Mouse (Mus musculus) cerebellum, adult 9-11 months (tissue): Measurements from ENCODE around the gene Ddrgk1.
"Not testable (repeated sequence)": the region's sequence is repeated elsewhere in the genome, so short reads cannot be mapped to it uniquely, and the experiment has no call there.

Source experiments
- DNase-seq: peaks from one replicate; pipeline ENCODE4 v3.0.0; 2022

The Ddrgk1 gene

DNA sequence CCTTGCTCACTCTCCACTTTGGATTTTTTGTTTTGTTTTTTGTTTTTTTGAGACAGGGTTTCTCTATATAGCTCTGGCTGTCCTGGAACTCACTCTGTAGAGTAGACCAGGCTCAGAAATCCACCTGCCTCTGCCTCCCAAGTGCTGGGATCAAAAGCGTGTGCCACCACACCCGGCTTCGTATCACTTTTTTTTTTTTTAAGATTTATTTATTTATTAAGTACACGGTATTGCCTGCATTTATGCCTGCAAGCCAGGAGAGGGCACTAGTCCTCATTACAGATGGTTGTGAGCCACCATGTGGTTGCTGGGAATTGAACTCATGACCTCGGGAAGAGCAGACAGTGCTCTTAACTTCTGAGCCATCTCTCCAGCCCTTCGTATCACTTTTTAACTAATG lies 15.4 kb downstream of the Ddrgk1 start:
- DNase-seq: not testable (repeated sequence)

DNA sequence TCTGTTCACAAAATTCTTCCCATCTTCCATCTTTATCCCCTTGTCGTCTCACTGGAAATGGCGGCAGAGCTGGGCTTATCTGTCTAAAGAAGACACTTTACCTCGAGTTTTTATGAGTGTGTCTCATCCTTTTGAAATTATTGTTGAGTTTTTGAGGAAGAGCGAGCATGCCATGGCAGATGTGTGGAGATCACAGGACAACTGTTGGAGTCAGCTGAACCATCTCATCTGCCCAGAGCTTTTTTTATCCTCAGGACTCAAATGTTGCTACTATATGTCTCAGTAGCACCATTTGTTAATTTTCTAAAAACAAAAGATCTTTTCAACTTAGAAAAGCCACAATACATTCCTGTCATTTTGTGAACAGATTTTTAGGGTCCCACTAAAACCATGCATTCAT lies 19.3 kb downstream of the Ddrgk1 start:
- no peak for DNase-seq

DNA sequence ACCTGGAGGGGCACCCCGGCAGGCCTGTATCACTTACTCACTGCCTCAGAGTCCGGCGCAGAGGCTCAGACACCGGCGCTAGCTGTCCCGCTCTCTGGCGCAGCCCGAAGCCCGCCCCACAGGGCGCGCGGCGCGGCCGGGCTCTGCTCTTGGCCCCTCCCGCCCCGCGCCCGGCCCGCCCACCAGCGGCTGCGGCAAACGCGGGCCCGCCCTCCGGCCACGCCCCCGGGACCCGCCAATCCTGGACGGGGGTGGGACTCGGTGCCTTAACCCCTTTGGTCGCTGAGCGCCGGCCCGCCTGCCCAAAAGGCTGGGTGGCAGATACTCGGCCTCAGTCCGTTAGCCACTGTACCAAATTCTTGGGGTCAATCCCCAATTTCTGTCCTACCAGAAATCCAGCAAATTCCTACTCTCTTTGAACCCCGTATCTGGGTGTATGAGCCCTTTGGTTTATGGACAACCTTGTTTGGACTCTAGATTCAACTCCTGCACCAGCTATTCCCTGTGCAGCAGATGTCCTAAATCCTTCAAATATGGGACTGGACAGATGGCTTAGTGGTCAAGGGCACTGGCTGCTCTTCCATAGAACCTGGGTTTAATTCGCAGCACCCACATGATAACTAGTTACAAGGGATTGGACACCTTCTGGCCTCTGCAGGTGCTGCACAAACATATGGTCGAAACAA lies 21.6 kb downstream of the Ddrgk1 start, which contains the start of gene Lzts3:
Gene Lzts3 (minus strand): TSS at position 120 of the 686 bp plus-strand sequence.
- peak; percentile 96 for DNase-seq

DNA sequence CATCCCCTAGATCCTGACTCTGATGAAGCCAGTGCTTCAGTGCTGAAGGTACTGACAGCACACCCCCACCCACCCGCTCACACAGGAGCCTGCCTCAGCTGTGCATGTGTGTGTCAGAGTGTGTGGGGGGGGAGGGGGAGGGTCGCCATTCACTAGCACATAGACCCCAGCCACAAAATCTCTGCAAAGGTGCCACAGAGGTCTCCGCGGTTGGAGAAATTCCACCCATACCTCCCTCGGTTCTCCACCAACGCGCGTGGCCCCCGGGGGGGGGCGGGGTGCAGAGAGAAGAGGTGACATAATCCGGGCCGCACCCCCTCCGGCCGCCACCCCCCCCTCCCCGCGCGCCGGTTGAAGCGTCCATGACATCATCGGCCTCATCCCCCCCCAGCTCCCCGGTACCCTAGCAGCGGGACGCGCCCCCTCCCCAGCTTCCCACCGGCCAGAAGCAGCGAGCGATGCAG lies 22.2 kb downstream of the Ddrgk1 start:
- DNase-seq: no peak

DNA sequence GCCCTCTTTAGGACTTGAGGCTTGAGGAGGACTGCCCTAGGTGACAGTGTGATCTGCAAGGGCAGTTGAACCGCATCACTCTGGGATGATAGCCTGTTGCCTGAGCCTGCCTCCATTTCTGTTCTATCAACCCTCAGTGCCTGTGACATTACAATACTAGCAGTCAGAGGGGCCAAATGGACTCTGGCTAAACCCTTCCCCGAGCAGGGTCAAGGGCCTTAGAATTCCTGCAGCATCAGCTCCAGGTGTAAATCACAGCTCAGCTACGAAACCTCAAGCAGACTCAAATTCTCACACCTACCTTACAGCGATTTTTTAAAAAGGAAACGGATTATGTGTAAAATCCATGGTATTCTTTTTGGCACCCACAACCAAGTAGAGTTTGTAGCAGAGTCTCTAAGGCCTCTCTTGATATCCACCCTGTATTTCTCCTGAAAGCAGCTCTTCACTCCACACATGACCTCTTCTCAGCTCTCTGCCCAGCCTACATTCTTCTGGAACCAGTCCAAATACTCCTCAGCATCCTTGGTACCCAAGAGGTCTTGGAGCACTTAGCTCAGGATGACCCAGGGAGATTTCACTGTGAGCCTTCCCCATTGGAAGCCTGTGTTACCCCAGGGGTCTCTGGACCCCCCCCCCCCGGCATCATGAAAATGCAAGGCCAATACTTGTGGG lies 23.0 kb downstream of the Ddrgk1 start:
- DNase-seq: peak; percentile 49

DNA sequence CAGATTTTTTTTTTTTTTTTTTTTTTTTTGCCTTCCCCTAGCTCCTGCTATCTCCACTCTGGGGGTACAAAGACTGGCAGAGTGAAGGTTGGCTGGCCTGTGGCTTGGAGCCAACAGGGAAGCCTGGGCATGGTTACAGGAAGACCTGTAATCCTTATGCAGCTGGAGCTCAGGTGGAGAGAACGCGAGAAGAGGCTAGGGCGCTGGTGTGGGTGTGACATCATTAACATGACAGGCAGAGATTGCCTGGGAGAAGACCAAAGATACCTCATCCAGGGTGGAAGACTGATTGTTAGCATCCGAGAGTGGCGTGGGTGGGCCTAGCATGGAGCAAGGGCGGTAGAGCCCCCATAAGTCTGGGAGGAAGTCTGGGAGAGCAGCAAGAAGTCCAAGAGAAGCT lies 25.2 kb downstream of the Ddrgk1 start:
- DNase-seq: peak; percentile 39

DNA sequence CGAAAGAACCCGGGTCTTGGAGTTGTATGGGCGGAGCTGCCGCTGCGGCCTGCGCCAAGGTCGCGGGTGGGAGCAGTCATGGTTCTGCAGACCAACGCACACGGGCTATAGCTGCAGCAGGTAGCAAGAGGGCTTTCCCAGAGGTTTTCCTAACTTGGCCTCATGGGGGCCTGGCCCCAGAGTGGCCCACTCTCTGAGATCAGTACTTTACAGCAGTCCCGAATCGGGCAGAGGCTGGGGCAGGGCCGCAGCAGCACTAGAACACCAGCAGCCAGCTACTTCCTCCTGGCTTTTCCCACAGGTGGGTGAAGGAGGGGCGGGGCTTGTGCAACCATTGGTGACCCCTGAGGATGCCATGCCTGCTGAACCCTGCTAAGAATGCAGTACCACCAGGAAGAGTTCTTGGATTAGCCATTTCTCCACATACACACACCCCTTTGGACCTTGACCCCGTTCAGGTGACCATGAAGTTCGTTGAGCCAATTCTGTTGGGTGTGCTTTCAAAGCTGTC lies 26.3 kb downstream of the Ddrgk1 start:
- peak; percentile 53 for DNase-seq

DNA sequence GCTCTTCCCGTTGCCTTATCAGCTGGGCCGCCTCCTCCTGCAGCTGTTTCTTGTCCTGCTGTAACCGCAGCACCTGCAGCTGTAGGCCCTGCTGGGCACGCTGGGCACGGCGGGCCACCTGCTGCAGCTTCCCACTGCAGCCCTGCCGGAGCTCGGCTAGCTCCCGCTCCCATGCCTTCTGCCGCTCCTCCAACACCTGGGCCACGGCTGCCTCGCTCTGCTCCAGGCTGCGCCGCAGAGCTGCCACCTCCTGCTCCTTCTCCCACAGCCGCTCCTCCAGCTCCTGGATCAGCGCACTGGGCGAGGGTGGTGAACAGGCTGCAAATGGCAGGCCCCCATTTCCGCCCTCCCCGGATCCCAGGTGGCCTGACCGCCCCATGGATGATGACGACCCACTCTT lies 28.6 kb downstream of the Ddrgk1 start:
- peak; percentile 65 for DNase-seq

DNA sequence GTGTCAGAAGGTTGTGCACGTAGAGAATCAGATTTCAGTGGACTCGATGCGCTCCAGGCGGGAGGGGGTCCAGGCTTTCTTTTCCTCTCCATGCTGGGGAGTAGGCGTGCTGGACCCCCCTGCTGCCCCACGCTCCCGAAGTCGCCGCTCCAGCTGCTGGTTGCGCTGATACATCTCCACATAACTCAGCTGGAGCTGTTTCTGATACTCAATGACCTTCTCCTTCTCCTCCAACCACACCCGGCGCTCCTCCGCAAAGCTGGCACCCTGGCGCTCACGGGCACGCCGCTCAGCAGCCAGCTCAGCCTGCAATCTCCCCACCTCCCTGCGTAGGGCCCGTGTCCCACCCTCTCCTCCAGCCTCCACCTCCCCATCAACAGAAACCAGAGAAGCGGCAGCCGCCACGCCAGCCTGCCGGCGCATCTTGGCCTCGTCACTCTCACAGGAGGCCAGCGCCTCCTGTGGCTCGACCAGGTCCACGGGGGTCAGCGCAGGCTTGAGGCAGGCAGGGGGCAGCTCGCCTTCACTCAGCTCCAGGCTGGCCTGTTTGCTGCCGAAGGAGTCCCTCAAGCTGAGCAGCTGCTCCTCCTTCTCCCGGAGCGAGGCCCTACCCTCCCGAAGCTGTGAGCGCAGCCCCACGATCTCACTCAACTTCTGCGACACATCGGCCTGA lies 29.6 kb downstream of the Ddrgk1 start:
- DNase-seq: peak; percentile 71

DNA sequence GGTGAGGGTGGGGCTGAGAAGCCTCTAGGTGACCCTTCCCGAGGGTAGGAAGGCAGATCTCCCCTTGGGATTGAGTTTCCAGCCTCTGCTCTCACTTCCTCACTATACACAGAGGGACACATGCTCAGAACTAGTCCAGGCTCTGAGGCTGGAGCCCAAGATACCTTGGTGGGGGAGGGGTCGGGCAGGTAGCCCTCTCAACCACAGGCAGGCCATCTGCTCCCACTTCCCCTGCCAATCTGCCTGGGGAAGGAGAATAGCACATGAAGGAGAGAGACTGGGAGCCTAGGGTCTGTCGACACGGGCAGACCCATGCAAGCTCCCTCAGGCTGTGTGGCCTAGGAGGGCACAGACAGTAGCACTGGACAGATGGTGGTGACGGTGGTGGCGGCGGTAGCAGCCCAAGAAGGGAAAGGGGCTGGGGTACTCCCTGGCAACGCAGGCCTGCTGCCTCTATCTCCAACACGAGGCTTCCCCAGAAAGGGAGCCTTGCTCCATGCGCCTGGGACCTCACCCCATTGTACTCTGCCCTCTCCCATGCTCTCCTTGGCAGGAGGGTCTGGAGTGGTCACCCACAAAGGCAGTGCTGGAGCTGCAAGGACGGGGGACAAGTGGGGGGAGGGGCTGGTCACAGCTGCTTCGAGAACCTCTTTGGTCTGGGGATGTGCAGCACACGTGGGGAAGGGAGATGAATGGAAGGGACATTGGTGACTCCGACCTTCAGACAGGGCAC lies 30.3 kb downstream of the Ddrgk1 start:
- peak; percentile 92 for DNase-seq

DNA sequence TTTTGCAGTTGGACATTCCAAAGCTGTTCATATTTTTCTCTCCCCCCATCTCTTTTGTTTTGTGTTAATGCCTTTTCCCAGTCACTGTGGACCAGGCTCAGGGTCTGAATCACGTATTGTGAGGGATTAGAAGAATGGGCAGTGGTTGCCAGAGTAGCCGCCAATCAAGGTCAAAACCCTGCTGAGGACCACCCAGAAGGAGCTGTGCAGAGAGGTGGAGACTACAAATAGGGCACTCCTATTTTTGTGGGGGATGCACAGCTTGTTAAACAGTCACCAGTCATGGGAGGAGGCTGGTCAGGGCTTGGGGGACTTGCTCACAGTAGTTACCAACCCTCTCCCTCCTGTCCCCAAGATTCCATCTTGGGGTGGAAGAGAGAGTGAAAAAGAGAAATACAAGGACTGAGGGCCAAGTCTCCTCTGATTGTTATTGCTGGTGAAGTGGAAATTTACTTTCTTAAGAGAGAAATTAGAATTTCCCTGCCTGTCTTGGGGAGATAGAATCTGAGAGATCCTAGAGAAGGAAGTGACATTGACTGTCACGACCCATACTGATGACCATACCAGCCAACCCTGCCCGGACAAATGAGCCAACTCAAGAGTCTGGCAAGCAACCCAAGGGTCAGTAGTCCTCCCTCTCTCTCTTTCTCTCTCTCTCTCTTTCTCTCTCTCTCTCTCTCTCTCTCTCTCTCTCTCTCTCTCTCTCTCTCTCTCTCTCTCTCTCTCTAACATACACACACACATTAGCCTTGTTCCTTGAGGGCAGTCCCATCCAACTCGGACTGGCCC lies 31.4 kb downstream of the Ddrgk1 start:
- peak; percentile 37 for DNase-seq

DNA sequence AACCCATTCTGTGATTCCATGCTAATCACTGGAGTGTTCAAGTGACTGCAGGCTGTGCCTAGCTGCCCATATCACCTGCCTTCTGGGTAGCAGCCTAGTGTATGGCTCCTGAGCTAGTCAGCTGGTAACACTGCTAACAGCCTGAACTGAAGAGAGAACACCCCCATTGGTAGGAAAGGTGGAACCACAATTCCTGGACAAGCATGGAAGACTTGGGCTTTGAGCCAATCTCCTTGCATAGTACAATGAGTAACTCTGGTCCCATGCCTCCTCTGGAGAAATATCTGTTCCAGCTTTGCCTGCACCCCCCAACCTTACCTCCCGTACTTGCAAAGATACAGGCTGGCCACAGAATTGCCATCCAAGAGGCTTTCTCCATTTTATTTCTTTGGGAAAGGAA lies 32.0 kb downstream of the Ddrgk1 start:
- peak; percentile 50 for DNase-seq

DNA sequence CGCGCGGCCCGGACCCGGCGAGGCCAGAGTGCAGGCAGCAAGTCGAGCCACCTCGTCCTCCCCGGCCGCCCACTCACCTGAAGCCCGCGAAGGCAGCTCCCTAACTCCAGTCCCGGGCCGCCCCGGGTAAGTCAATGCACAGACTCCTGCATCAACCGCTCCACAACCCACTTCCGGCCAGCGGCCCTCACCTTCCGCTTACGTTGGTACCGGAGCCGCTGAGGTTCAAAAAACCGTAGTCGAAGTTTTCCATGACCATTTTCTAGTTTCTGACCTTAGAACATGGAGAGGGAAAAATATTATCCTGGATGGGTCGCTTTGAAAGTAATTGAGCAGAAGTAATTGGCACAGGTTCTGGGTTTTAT lies 34.6 kb downstream of the Ddrgk1 start, which contains the start of the genes Fastkd5 and Ubox5:
Gene Fastkd5 (minus strand): TSS at position 189 of the 365 bp plus-strand sequence.
Gene Ubox5 (minus strand): TSS at position 200 of the 365 bp plus-strand sequence.
- DNase-seq: peak; percentile 87

DNA sequence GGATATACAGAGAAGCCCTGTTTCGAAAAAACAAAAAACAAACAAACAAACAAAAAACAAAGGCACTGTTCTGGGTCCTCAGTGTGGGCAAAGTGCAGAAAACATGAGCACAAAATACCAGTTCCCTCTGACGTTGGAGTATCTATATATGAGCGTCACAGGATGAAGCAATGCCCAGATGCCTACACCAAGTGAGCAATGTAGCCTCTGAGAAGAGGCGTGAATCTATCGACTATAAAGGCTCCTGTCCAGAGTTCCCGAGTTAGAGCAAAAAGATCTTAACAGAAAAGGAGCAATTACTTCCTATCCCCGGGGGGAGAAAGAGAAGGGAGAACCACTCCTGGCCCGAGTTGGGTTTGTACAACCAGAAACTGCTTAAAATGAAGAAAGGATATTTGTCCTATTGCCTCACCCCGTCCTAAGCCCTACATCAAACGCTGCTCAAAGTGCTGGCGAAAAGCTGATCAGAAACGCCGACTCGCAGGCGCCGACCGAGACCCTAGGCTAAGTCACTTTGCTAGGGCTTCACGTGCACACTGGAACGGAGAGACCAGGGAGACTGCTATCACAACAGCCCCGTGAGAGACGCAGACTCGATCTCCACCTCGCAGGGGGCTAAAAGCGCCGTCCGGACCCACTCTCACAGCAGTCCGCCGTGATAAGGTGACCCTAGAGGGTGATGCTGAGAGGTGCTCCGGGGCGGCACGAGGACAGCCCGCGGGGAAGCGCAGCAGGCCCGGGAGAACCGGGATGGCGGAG lies 35.2 kb downstream of the Ddrgk1 start:
- DNase-seq: no peak

DNA sequence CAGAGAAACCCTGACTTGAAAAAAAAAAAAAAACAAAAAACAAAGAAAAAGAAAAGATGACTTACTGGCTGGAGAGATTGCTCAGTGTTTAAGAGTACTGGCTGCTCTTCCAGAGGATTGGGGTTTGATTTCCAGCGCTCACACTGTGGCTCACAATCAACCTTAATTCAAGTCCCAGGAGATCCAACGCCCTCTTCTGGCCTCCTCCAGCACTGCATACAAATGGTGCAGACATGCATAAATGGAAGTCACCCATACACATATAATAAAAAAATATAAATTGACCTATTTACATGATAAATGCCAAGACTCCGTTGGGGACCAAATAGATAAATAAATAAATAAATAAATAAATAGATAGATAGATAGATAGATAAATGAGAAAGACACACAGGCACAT lies 36.0 kb downstream of the Ddrgk1 start:
- DNase-seq: peak; percentile 32

DNA sequence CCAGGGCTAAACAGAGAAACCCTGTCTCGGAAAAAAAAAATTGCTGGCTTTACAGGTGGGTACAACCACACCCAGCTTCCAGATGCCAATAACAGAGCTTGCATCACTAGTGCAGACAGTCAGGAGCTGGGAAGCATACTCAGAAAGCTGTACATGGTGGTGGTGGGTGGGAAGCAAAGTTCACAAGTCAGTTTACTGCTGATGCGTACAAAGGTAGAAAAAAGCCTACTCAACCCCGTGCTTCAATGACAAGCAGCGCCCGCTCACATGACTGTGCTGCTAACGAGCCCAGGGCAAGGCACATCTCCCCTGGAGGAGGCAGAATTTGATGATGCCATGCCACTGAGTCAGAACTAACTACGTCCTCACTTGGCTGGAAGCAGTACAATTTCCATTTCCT lies 45.5 kb downstream of the Ddrgk1 start:
- DNase-seq: no peak

DNA sequence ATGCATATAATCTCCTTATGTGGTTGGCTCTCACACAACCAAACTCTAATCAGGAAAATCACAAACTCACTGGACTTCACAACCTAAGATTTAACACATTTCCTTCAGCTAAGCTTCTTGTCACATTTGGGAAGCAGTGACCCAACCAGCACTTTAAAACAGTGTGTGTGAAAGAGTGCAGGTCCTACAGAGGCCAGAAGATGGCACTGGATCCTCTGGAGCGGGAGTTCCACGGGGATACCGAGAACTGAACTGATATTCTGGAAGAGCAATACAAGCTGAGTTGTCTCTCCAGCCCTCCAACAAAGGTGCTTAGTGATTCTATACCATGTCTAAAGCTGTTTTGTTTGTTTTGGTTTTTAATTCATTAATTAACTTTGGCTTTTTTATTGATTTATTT lies 51.4 kb downstream of the Ddrgk1 start:
- DNase-seq: no peak
